Mouse (Mus musculus) heart, embryonic 14.5 days (tissue): Measurements from ENCODE around the gene Rfwd3. TPM values are rescaled to one million over a fixed set of nuclear protein-coding genes. Genes with fewer than 3 reads are reported as not detected.
A peak's percentile ranks its signal among the peaks of the same experiment; 100 is the strongest.
"Not testable (repeated sequence)": the region's sequence is repeated elsewhere in the genome, so short reads cannot be mapped to it uniquely, and the experiment has no call there.

Experiments
- ATAC-seq: fragments of 200-750 bp; cut with Nextera tagmentation; 2 replicates; pipeline ENCODE4 v1.8.0; 2017; ENCODE audit warnings: low read depth, moderate TSS enrichment; ENCODE audit not compliant: insufficient number of reproducible peaks, insufficient read depth, low FRiP score
- H3K27ac ChIP-seq, 2 experiments: fragments of 200-500 bp in 1 of 2; fragments of 300-500 bp in 1 of 2; sonication (generic) in 1 of 2; replicated peaks in 1 of 2; 2 replicates each; pipeline ENCODE4 v1.5.1; 2012 to 2014; ENCODE audit warnings: low read depth in 2 of 2, low read length in 2 of 2, control low read depth in 1 of 2, mild to moderate bottlenecking in 1 of 2, mixed read lengths in 1 of 2; ENCODE audit not compliant: control insufficient read depth in 1 of 2, insufficient read depth in 1 of 2
- H3K27me3 ChIP-seq: fragments of 300-500 bp; sonication (generic); 2 replicates; pipeline ENCODE4 v1.6.1; 2014; ENCODE audit warnings: mild to moderate bottlenecking, low read length, control low read depth; ENCODE audit not compliant: control insufficient read depth, insufficient read depth
- H3K36me3 ChIP-seq: fragments of 300-500 bp; sonication (generic); 2 replicates; pipeline ENCODE4 v1.6.1; 2014; ENCODE audit warnings: mild to moderate bottlenecking, control low read depth, low read length, mixed read lengths; ENCODE audit not compliant: control insufficient read depth, insufficient read depth
- H3K4me1 ChIP-seq, 2 experiments: fragments of 200-500 bp in 1 of 2; fragments of 300-500 bp in 1 of 2; sonication (generic) in 1 of 2; 2 replicates each; pipeline ENCODE4 v1.6.1; 2012 to 2014; ENCODE audit warnings: low read length in 2 of 2, control low read depth in 1 of 2, mixed read lengths in 1 of 2; ENCODE audit not compliant: control insufficient read depth in 2 of 2, insufficient read depth in 2 of 2
- H3K4me2 ChIP-seq: fragments of 300-500 bp; sonication (generic); 2 replicates; pipeline ENCODE4 v1.6.1; 2014; ENCODE audit warnings: mild to moderate bottlenecking, low read length
- H3K4me3 ChIP-seq, 2 experiments: fragments of 200-500 bp in 1 of 2; fragments of 300-500 bp in 1 of 2; sonication (generic) in 1 of 2; 2 replicates each; pipeline ENCODE4 v1.5.1; 2012 to 2014; ENCODE audit warnings: low read length in 2 of 2, mild to moderate bottlenecking in 2 of 2, control low read depth in 1 of 2, low read depth in 1 of 2, moderate library complexity in 1 of 2; ENCODE audit not compliant: control insufficient read depth in 1 of 2, insufficient read depth in 1 of 2
- H3K9ac ChIP-seq: fragments of 300-500 bp; sonication (generic); 2 replicates; pipeline ENCODE4 v1.6.1; 2014; ENCODE audit warnings: mild to moderate bottlenecking, low read length
- H3K9me3 ChIP-seq: fragments of 300-500 bp; sonication (generic); 2 replicates; pipeline ENCODE4 v1.6.1; 2016; ENCODE audit warnings: low read length, control low read depth; ENCODE audit not compliant: control insufficient read depth
- WGBS: fragments of 180-500 bp; shearing (Covaris S2); extraction: QIAGEN DNeasy Blood & Tissue Kit; methylation state at CpG from one replicate; pipeline ENCODE4 v1.1.7; 2014; 5-methylcytosine and 5-hydroxymethylcytosine counted together
- polyA plus RNA-seq: library from polyadenylated mRNA; unstranded; fragments of >200 nt; fragmentation: Nextera tagmentation; extraction: Ambion mirVana; gene quantifications from 2 replicates; pipeline ENCODE4 v1.2.1, GENCODE M21; 2014

Rfwd3 gene
- polyA plus RNA-seq, 1 experiment from 2014 or later, result 34.5 TPM

- peak within 1 kb of the TSS; percentile 98 to 99 for H3K27ac ChIP-seq
- peaks cover 8 to 31% of the 10 kb centered on the region in 2 experiments for H3K4me1 ChIP-seq
- H3K4me3 ChIP-seq, result peak within 1 kb of the TSS; percentile 75 to 92
- peak within 1 kb of the TSS; percentile 91 for H3K9ac ChIP-seq
- H3K27me3 ChIP-seq, result no peaks in the 10 kb centered on the region
- no peaks in the 10 kb centered on the region for H3K9me3 ChIP-seq
- peak within 1 kb of the TSS; percentile 67 for H3K4me2 ChIP-seq
- no peaks in the 10 kb centered on the region for H3K36me3 ChIP-seq
- peak; percentile 83 for ATAC-seq
- under 1% methylated on average over 72 of the region's 76 CpGs for WGBS
Measured at GRCm38 (mm10) chr8:111258631-111259407, 41.2 kb downstream of the Rfwd3 start, which contains the start of gene Glg1. TSS of gene Glg1 (minus strand) at chr8:111259216.

- H3K27ac ChIP-seq, result peak overlapping the region; percentile 98 to 99
- peak; percentile 35; the same call in 1 of the 2 replicates for ATAC-seq
- WGBS, result under 1% methylated on average over 26 of the region's 26 CpGs
- peak overlapping the region; percentile 75 to 92 for H3K4me3 ChIP-seq
- no peaks in the 10 kb centered on the region for H3K9me3 ChIP-seq
- no peaks in the 10 kb centered on the region for H3K36me3 ChIP-seq
- H3K4me2 ChIP-seq, result peak overlapping the region; percentile 67
- H3K9ac ChIP-seq, result peak overlapping the region; percentile 91
- H3K4me1 ChIP-seq, result peaks cover 8 to 31% of the 10 kb centered on the region in 2 experiments
- H3K27me3 ChIP-seq, result no peaks in the 10 kb centered on the region
Measured at GRCm38 (mm10) chr8:111258010-111258630, 41.9 kb downstream of the Rfwd3 start.

DNA sequence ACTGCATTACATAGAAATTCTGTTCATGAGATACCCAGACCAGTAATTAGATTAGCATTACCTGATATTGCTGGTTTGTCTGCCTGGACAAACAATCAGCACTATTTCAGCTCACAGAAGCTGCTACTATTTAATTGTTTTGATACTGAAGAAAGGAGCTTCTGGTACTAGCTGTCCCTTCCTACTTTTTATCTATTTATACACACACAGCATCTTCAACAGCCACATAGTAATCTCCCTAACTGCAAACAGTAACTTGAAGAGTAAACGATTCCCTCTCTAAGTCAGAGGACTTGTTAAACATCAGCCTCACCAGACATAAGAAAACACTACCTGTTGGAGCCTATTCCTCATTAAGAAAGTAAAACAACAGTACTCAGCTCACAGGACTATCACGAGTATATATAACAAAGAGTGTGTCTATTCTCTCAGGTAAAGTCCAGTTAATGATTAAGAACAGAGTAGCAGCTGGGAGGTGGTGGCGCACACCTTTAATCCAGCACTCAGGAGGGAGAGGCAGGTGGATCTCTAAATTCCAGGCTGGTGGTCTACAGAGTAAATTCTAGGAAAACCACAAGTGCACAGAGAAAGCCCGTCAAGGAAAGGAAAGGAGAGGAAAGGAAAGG is 47.4 kb downstream of the Rfwd3 start:
- H3K9me3 ChIP-seq, result no peaks in the 10 kb centered on the region
- peaks cover 0 to 8% of the 10 kb centered on the region in 2 experiments; a peak in 2 of 4 replicates for H3K4me1 ChIP-seq
- H3K4me3 ChIP-seq, result no peak overlapping the region
- H3K9ac ChIP-seq, result no peak overlapping the region
- no peaks in the 10 kb centered on the region for H3K36me3 ChIP-seq
- WGBS, result 82% methylated on average over 4 of the region's 4 CpGs
- ATAC-seq, result no peak
- no peak overlapping the region for H3K27ac ChIP-seq
- no peak overlapping the region for H3K4me2 ChIP-seq
- no peaks in the 10 kb centered on the region for H3K27me3 ChIP-seq

DNA sequence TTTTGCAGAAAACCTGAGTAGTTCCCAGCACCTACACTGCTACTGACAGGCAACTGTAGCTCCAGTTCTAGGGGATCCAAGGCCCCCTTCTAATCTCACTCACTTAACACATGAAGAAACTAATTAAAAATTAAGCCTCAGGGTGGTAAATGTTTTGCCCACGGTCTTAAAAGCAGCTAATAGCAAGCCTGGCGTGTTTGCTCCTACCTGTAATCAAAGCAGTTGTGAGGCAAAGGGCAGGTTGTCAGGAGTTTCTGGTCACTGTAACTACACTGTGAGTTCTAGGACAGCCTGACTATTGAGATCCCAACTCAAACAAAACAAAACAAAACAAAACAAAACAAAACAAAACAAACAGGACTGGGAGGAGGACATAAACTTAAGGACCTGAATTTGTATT is 49.9 kb downstream of the Rfwd3 start:
- ATAC-seq, result no peak
- Histone ChIP-seq H3K27me3 (no peaks in the 10 kb centered on the region), H3K27ac (no peak overlapping the region), H3K4me1 (peaks cover 0 to 5% of the 10 kb centered on the region in 2 experiments; a peak in 2 of 4 replicates), H3K9me3 (no peaks in the 10 kb centered on the region), H3K4me2 (no peak overlapping the region), H3K36me3 (no peaks in the 10 kb centered on the region), H3K9ac (no peak overlapping the region), H3K4me3 (no peak overlapping the region)
- 86% methylated on average over 2 of the region's 2 CpGs for WGBS

- Histone ChIP-seq H3K36me3 (no peaks in the 10 kb centered on the region), H3K4me1 (peaks cover 0 to 5% of the 10 kb centered on the region in 2 experiments; a peak in 2 of 4 replicates), H3K9ac (no peak overlapping the region), H3K4me3 (no peak overlapping the region), H3K27ac (no peak overlapping the region), H3K9me3 (no peaks in the 10 kb centered on the region), H3K27me3 (no peaks in the 10 kb centered on the region), H3K4me2 (no peak overlapping the region)
- ATAC-seq, result no peak
Measured at GRCm38 (mm10) chr8:111248136-111248535, 51.9 kb downstream of the Rfwd3 start.

DNA sequence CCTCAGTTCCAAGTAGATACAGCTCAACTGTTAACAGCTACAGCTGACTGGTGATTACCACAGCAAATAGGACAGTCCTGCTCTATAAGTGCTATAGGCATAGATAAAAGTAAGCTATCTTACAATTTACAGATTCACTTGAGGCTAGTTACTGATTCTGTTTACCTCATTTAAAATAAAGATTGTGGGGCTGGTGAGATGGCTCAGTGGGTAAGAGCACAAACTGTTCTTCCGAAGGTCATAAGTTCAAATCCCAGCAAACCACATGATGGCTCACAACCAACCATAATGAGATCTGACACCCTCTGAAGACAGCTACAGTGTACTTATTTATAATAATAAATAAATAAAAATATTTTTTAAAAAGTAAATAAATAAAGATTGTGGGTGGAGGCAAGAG is 53.2 kb downstream of the Rfwd3 start:
- not testable (repeated sequence) for H3K4me1 ChIP-seq, ATAC-seq, H3K27me3 ChIP-seq, H3K9ac ChIP-seq, H3K4me2 ChIP-seq, H3K4me3 ChIP-seq, H3K9me3 ChIP-seq, H3K36me3 ChIP-seq, H3K27ac ChIP-seq
- WGBS, result 87% methylated on average over 1 of the region's 1 CpGs

GRCm38 (mm10) chr8:111246287-111246830 is 53.7 kb downstream of the Rfwd3 start:
- no peak for ATAC-seq
- H3K36me3 ChIP-seq, result no peaks in the 10 kb centered on the region
- H3K4me1 ChIP-seq, result peaks cover 0 to 5% of the 10 kb centered on the region in 2 experiments; a peak in 2 of 4 replicates
- no peak overlapping the region for H3K27ac ChIP-seq
- no peaks in the 10 kb centered on the region for H3K9me3 ChIP-seq
- no peak overlapping the region for H3K4me2 ChIP-seq
- 60% methylated on average over 4 of the region's 4 CpGs for WGBS
- no peak overlapping the region for H3K9ac ChIP-seq
- no peaks in the 10 kb centered on the region for H3K27me3 ChIP-seq
- no peak overlapping the region for H3K4me3 ChIP-seq
